Mouse (Mus musculus): ENCODE data around the gene Fam69b.

GRCm38 (mm10) chr2:26606579-26606978 is 21.7 kb upstream of the Fam69b start:
- no peak for TF ChIP-seq EP300 (IDR thresholded peaks at IDR 0.05; ENCODE audit: insufficient read depth, low read depth, low read length)
- TF ChIP-seq POLR2A (IDR thresholded peaks at IDR 0.05; ENCODE audit: insufficient read depth, low read depth, low read length): no peak
- no peak for TF ChIP-seq CTCF (IDR thresholded peaks at IDR 0.05)

All from heart, adult 2 months (tissue).